Mouse (Mus musculus): ENCODE measurements at regions not wholly inside any gene's neighbourhood (a gene's known extent, or its start where the extent isn't known, plus 50 kb on each side); places are given as distances from the start of the nearest gene placed in this dataset.

- DNase-seq (ENCODE audit: low spot score) = no peak
- intact Hi-C loops (cut with DNase I) = loop anchor here (10.0 kb wide), 1 partner anchor 585 kb away; no protein-coding TSS in a partner anchor
Observed at GRCm38 (mm10) chr13:102319453-102319852, 373.9 kb upstream of the Cd180 start.

- DNase-seq (ENCODE audit: low spot score) = no peak
- intact Hi-C loops (cut with DNase I) = loop anchor here (5.0 to 10.0 kb wide), 2 partner anchors 332 to 559 kb away; partner anchors contain the start of gene Pik3r1
Observed at GRCm38 (mm10) chr13:102323876-102324275, 369.5 kb upstream of the Cd180 start.

- intact Hi-C loops (cut with DNase I) = loop anchor here (5.0 to 10.0 kb wide), 2 partner anchors 66 to 561 kb away; partner anchors contain the start of gene Pik3r1
- DNase-seq (ENCODE audit: low spot score) = no peak
Observed at GRCm38 (mm10) chr13:102326003-102326402, 367.4 kb upstream of the Cd180 start.

- no peak for DNase-seq (ENCODE audit: low spot score)
- intact Hi-C loops (cut with DNase I) = loop anchor here (5.0 to 10.0 kb wide), 2 partner anchors 66 to 562 kb away; partner anchors contain the start of gene Pik3r1
Observed at GRCm38 (mm10) chr13:102326544-102326943, 366.8 kb upstream of the Cd180 start.

- DNase-seq (ENCODE audit: low spot score) = no peak
- intact Hi-C loops (cut with DNase I) = loop anchor here (10.0 kb wide), 1 partner anchor 311 kb away; no protein-coding TSS in a partner anchor
Observed at GRCm38 (mm10) chr13:102333667-102334066, 359.7 kb upstream of the Cd180 start.

GRCm38 (mm10) chr13:102334131-102334534 is 359.2 kb upstream of the Cd180 start:
- intact Hi-C loops (cut with DNase I) = loop anchor here (10.0 kb wide), 1 partner anchor 311 kb away; no protein-coding TSS in a partner anchor
- DNase-seq (ENCODE audit: low spot score) = no peak

- intact Hi-C loops (cut with DNase I) = no loop called here
- DNase-seq (ENCODE audit: low spot score) = no peak
Observed at GRCm38 (mm10) chr13:102343236-102343635, 350.1 kb upstream of the Cd180 start.

- intact Hi-C loops (cut with DNase I) = no loop called here
- DNase-seq (ENCODE audit: low spot score) = no peak
Observed at GRCm38 (mm10) chr13:102344606-102345269, 348.6 kb upstream of the Cd180 start.

GRCm38 (mm10) chr13:102349493-102349892 is 343.9 kb upstream of the Cd180 start:
- DNase-seq (ENCODE audit: low spot score) = no peak
- intact Hi-C loops (cut with DNase I) = no loop called here

- no peak for DNase-seq (ENCODE audit: low spot score)
- intact Hi-C loops (cut with DNase I) = no loop called here
Observed at GRCm38 (mm10) chr13:102352073-102352854, 341.1 kb upstream of the Cd180 start.

GRCm38 (mm10) chr13:102355569-102355968 is 337.8 kb upstream of the Cd180 start:
- intact Hi-C loops (cut with DNase I) = no loop called here
- DNase-seq (ENCODE audit: low spot score) = no peak

- intact Hi-C loops (cut with DNase I) = no loop called here
Observed at GRCm38 (mm10) chr13:102372451-102373082, 320.8 kb upstream of the Cd180 start.

GRCm38 (mm10) chr13:102380667-102381066 is 312.7 kb upstream of the Cd180 start:
- intact Hi-C loops (cut with DNase I) = no loop called here
- DNase-seq (ENCODE audit: low spot score) = no peak

More at GRCm38 (mm10) chr13:102372451-102373082, 320.8 kb upstream of the Cd180 start:
- DNase-seq (ENCODE audit: low spot score) = no peak

GRCm38 (mm10) chr13:102391911-102392310 is 301.4 kb upstream of the Cd180 start:
- DNase-seq (ENCODE audit: low spot score) = no peak
- intact Hi-C loops (cut with DNase I) = loop anchor here (5.0 kb wide), 1 partner anchor 65 kb away; no protein-coding TSS in a partner anchor

- intact Hi-C loops (cut with DNase I) = loop anchor here (5.0 kb wide), 1 partner anchor 66 kb away; no protein-coding TSS in a partner anchor
- DNase-seq (ENCODE audit: low spot score) = no peak
Observed at GRCm38 (mm10) chr13:102392868-102393661, 300.3 kb upstream of the Cd180 start.

- no peak for DNase-seq (ENCODE audit: low spot score)
- intact Hi-C loops (cut with DNase I) = loop anchor here (5.0 kb wide), 1 partner anchor 66 kb away; no protein-coding TSS in a partner anchor
Observed at GRCm38 (mm10) chr13:102393662-102393970, 299.7 kb upstream of the Cd180 start.

- DNase-seq (ENCODE audit: low spot score) = no peak
- intact Hi-C loops (cut with DNase I) = loop anchor here (5.0 kb wide), 1 partner anchor 67 kb away; no protein-coding TSS in a partner anchor
Observed at GRCm38 (mm10) chr13:102394057-102394456, 299.3 kb upstream of the Cd180 start.

- intact Hi-C loops (cut with DNase I) = no loop called here
- no peak for DNase-seq (ENCODE audit: low spot score)
Observed at GRCm38 (mm10) chr13:102397411-102397810, 295.9 kb upstream of the Cd180 start.

- no peak for DNase-seq (ENCODE audit: low spot score)
- intact Hi-C loops (cut with DNase I) = no loop called here
Observed at GRCm38 (mm10) chr13:102411840-102412239, 281.5 kb upstream of the Cd180 start.
